Comparison of ENCODE assay signal across 17 mouse cellular contexts in genomic region chr6:95556320-95556719, GRCm38 (mm10).
"Had no signal": no experiment of that assay in that cellular context is flagged by ENCODE, and none has a peak within 500 bp of the region (broad histone marks: within the 10 kb centered on the region; RNA-seq: fewer than 3 reads in every experiment).

No protein-coding gene starts in this region.

- ATAC-seq: liver, postnatal 0 days; lung, postnatal 0 days; midbrain, embryonic 13.5 days; midbrain, embryonic 15.5 days had no signal

- H3K27ac ChIP-seq: lung, embryonic 15.5 days; macrophage; midbrain, embryonic 13.5 days; midbrain, embryonic 15.5 days; neural tube, embryonic 12.5 days; stomach, embryonic 15.5 days; stomach, postnatal 0 days had no signal

- H3K36me3 ChIP-seq: lung, embryonic 15.5 days; midbrain, embryonic 13.5 days; midbrain, embryonic 15.5 days; neural tube, embryonic 12.5 days; stomach, embryonic 15.5 days had no signal

- H3K27me3 ChIP-seq: lung, embryonic 15.5 days; megakaryocyte, embryonic 14.5 days; neural tube, embryonic 12.5 days; stomach, embryonic 15.5 days had no signal

- DNase-seq: liver, postnatal 0 days; lung, postnatal 14 days; lung, postnatal 36 days; right cerebral cortex, postnatal 14 days; thymus, adult 2 months; thymus, postnatal 25 days; thymus, postnatal 4 days had no signal

- H3K4me2 ChIP-seq: lung, embryonic 15.5 days; midbrain, embryonic 11.5 days; midbrain, embryonic 13.5 days; midbrain, embryonic 15.5 days; neural tube, embryonic 12.5 days; stomach, embryonic 15.5 days had no signal

- H3K4me3 ChIP-seq: lung, embryonic 15.5 days; megakaryocyte, embryonic 14.5 days; midbrain, embryonic 13.5 days; midbrain, embryonic 15.5 days; neural tube, embryonic 12.5 days; stomach, embryonic 15.5 days had no signal

- H3K9me3 ChIP-seq: lung, embryonic 15.5 days; megakaryocyte, embryonic 14.5 days; midbrain, embryonic 13.5 days; midbrain, embryonic 15.5 days; neural tube, embryonic 12.5 days; stomach, embryonic 15.5 days had no signal

- H3K4me1 ChIP-seq: midbrain, embryonic 13.5 days; midbrain, embryonic 15.5 days; neural tube, embryonic 12.5 days; stomach, embryonic 15.5 days had no signal

- H3K9ac ChIP-seq: liver, postnatal 0 days; lung, embryonic 15.5 days; midbrain, embryonic 13.5 days; midbrain, embryonic 15.5 days; neural tube, embryonic 12.5 days; stomach, embryonic 15.5 days had no signal
